8 mouse cellular contexts compared by ENCODE assay signal in the genomic region with DNA sequence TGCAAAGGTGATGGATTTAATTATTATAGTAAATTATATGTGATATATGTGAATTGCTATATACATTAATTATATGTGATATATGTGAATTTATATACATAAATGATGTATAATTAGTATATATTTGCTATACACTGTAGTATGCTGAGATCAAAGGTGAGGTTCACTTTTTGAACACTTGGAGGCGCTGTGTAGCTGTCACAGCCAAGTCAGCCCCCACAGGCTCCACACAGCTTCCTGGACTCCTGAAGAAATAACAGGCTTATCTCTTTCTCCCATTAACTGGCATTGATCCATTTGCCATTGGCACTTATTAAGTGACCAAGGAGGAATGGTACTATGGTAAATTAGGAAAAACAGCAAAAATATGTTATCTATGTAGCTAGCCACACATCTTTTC.
DNase-seq lines count a peak whose midpoint lies in the region; ATAC-seq and TF ChIP-seq lines count a peak whose summit lies in the region.

No protein-coding gene starts in this region.

- no peak overlapping the region for H3K4me2 ChIP-seq in CH12.LX (ENCODE audit: insufficient read depth, low read depth, poor library complexity, severe bottlenecking)
- no peak overlapping the region for H3K4me2 ChIP-seq in hindbrain, embryonic 12.5 days (replicated peaks)
- no peak overlapping the region for H3K4me2 ChIP-seq in stomach, postnatal 0 days (replicated peaks; ENCODE audit: low read depth)

- ATAC-seq in hindbrain, embryonic 12.5 days (ENCODE audit: low FRiP score): peak; percentile 73; the same call in 1 of the 2 replicates
- ATAC-seq in stomach, postnatal 0 days (ENCODE audit: low FRiP score, low TSS enrichment): no peak

- peak; percentile 23; the same call in 1 of the 2 replicates for TF ChIP-seq CTCF in kidney, adult 2 months (conservative IDR thresholded peaks at IDR 0.05; ENCODE audit: insufficient read depth, insufficient read length, low read depth, low read length)
- TF ChIP-seq CTCF in CH12.LX (conservative IDR thresholded peaks at IDR 0.05 in 1 of 2, IDR thresholded peaks at IDR 0.05 in 1 of 2; ENCODE audit: low read depth in 2 of 2, low read length in 2 of 2): peak; percentile 38 to 64; a peak in 3 of 4 replicates
- TF ChIP-seq CTCF in cerebellum, adult 2 months (IDR thresholded peaks at IDR 0.05; ENCODE audit: borderline replicate concordance, insufficient read depth, low read depth, low read length): peak; percentile 48; the same call in 1 of the 2 replicates
- peak; percentile 67 for TF ChIP-seq CTCF in stomach, postnatal 0 days (IDR thresholded peaks at IDR 0.05; ENCODE audit: low read depth)

- no peak overlapping the region for H3K27ac ChIP-seq in kidney, adult 2 months (ENCODE audit: insufficient read depth, low read depth, low read length)
- no peak overlapping the region for H3K27ac ChIP-seq in CH12.LX (ENCODE audit: insufficient read depth, low read depth)
- no peak overlapping the region for H3K27ac ChIP-seq in cerebellum, adult 2 months (ENCODE audit: insufficient read depth, low read length)
- no peak overlapping the region for H3K27ac ChIP-seq in hindbrain, embryonic 12.5 days
- H3K27ac ChIP-seq in stomach, postnatal 0 days (replicated peaks): no peak overlapping the region

- dilution Hi-C loops in CH12.LX (cut with MboI; ENCODE audit: extremely low pct_ligation_motif_present, extremely low pct_unique_long_range_greater_than_20kb, low sequenced_read_pairs): no loop called here

- WGBS in kidney, adult 2 months: 40% methylated on average over 1 of the region's 1 CpGs
- WGBS in cerebellum, adult 2 months: 44% methylated on average over 1 of the region's 1 CpGs
- 29% methylated on average over 1 of the region's 1 CpGs for WGBS in hindbrain, embryonic 12.5 days
- 39% methylated on average over 1 of the region's 1 CpGs for WGBS in stomach, postnatal 0 days

- no peaks in the 10 kb centered on the region for H3K4me1 ChIP-seq in kidney, adult 2 months (ENCODE audit: control insufficient read depth, insufficient read depth, low read length)
- no peaks in the 10 kb centered on the region for H3K4me1 ChIP-seq in CH12.LX (ENCODE audit: control insufficient read depth in 1 of 2, insufficient read depth in 2 of 2)
- H3K4me1 ChIP-seq in cerebellum, adult 2 months (ENCODE audit: control insufficient read depth, insufficient read depth, low read length): no peaks in the 10 kb centered on the region
- no peaks in the 10 kb centered on the region for H3K4me1 ChIP-seq in hindbrain, embryonic 12.5 days
- H3K4me1 ChIP-seq in stomach, postnatal 0 days (replicated peaks; ENCODE audit: control insufficient read depth, insufficient read depth): no peaks in the 10 kb centered on the region

- no peaks in the 10 kb centered on the region for H3K9me3 ChIP-seq in CH12.LX (replicated peaks; ENCODE audit: low read length)
- no peaks in the 10 kb centered on the region for H3K9me3 ChIP-seq in hindbrain, embryonic 12.5 days (replicated peaks)
- no peaks in the 10 kb centered on the region for H3K9me3 ChIP-seq in stomach, postnatal 0 days (ENCODE audit: control insufficient read depth, low read length)

- no peaks in the 10 kb centered on the region for H3K27me3 ChIP-seq in kidney, adult 2 months (replicated peaks; ENCODE audit: control insufficient read depth, insufficient read depth, low read length)
- no peaks in the 10 kb centered on the region for H3K27me3 ChIP-seq in CH12.LX (replicated peaks)
- H3K27me3 ChIP-seq in cerebellum, adult 2 months (ENCODE audit: control insufficient read depth, insufficient read depth, low read length): no peaks in the 10 kb centered on the region; the same call in 1 of the 2 replicates
- H3K27me3 ChIP-seq in hindbrain, embryonic 12.5 days: no peaks in the 10 kb centered on the region
- H3K27me3 ChIP-seq in stomach, postnatal 0 days (ENCODE audit: control insufficient read depth, insufficient read depth, low read length): no peaks in the 10 kb centered on the region

- H3K36me3 ChIP-seq in kidney, adult 2 months (ENCODE audit: control insufficient read depth, insufficient read depth, low read length): no peaks in the 10 kb centered on the region
- H3K36me3 ChIP-seq in CH12.LX (replicated peaks in 1 of 2; ENCODE audit: control insufficient read depth in 1 of 2, insufficient read depth in 1 of 2, low read length in 1 of 2): no peaks in the 10 kb centered on the region
- H3K36me3 ChIP-seq in hindbrain, embryonic 12.5 days: no peaks in the 10 kb centered on the region
- no peaks in the 10 kb centered on the region for H3K36me3 ChIP-seq in stomach, postnatal 0 days (ENCODE audit: control insufficient read depth, insufficient read depth, low read length)

- H3K4me3 ChIP-seq in kidney, adult 2 months (ENCODE audit: insufficient read depth, low read depth, low read length): no peak overlapping the region
- no peak overlapping the region for H3K4me3 ChIP-seq in CH12.LX (replicated peaks in 1 of 3; ENCODE audit: low read depth in 2 of 3, low read length in 2 of 3, poor library complexity in 1 of 3)
- no peak overlapping the region for H3K4me3 ChIP-seq in cerebellum, adult 2 months (replicated peaks; ENCODE audit: insufficient read depth, low read depth, low read length)
- H3K4me3 ChIP-seq in hindbrain, embryonic 12.5 days: no peak overlapping the region
- no peak overlapping the region for H3K4me3 ChIP-seq in stomach, postnatal 0 days (ENCODE audit: low read depth, low read length)

- TF ChIP-seq POLR2A in kidney, adult 2 months (IDR thresholded peaks at IDR 0.05; ENCODE audit: low read depth, low read length): no peak
- TF ChIP-seq POLR2A in CH12.LX (IDR thresholded peaks at IDR 0.05; ENCODE audit: low read depth, low read length): no peak
- TF ChIP-seq POLR2A in cerebellum, adult 2 months (IDR thresholded peaks at IDR 0.05; ENCODE audit: borderline replicate concordance, insufficient read depth, low read length): no peak

- H3K9ac ChIP-seq in CH12.LX (ENCODE audit: insufficient read depth, low read depth): no peak overlapping the region
- no peak overlapping the region for H3K9ac ChIP-seq in hindbrain, embryonic 12.5 days
- no peak overlapping the region for H3K9ac ChIP-seq in stomach, postnatal 0 days (ENCODE audit: low read length)

- no peak for TF ChIP-seq EP300 in CH12.LX (IDR thresholded peaks at IDR 0.05; ENCODE audit: low read length)
- TF ChIP-seq EP300 in stomach, postnatal 0 days (optimal IDR thresholded peaks at IDR 0.05): no peak

- TF ChIP-seq RAD21 in CH12.LX (IDR thresholded peaks at IDR 0.05; ENCODE audit: low read depth, low read length): peak; percentile 68

- DNase-seq in kidney, adult 2 months: no peak
- no peak for DNase-seq in kidney, adult 8-10 months
- DNase-seq in CH12.LX (ENCODE audit: extremely low read depth): peak; percentile 21
- peak in 1 of 2 experiments; percentile 15 for DNase-seq in cerebellum, adult 2 months
- no peak for DNase-seq in stomach, postnatal 0 days (ENCODE audit: low spot score)
- no peak for DNase-seq in spleen, postnatal 4 days (ENCODE audit: low spot score in 2 of 2)
- DNase-seq in frontal cortex, postnatal 36 days (ENCODE audit: low spot score in 2 of 2): no peak

- in situ Hi-C loops in CH12.LX (cut with MboI; ENCODE audit: low pct_ligation_motif_present, low pct_unique_long_range_greater_than_20kb, low sequenced_read_pairs): no loop called here

- no peaks in the 10 kb centered on the region for H3K79me2 ChIP-seq in CH12.LX (replicated peaks; ENCODE audit: control insufficient read depth, extremely low read depth, insufficient read depth, poor library complexity, severe bottlenecking)

TF ChIP-seq in CH12.LX, 34 proteins besides CTCF, POLR2A, EP300 and RAD21:
- TF ChIP-seq KAT2A (IDR thresholded peaks at IDR 0.05; ENCODE audit: insufficient replicate concordance, low read length): no peak
- TF ChIP-seq SMC3 (IDR thresholded peaks at IDR 0.05; ENCODE audit: low read depth, low read length): peak; percentile 38
